Mouse (Mus musculus): ENCODE data around the gene 4921517D22Rik. TPM values are rescaled to one million over a fixed set of nuclear protein-coding genes. Genes with fewer than 3 reads are reported as not detected.

Gene 4921517D22Rik
- not detected for polyA plus RNA-seq (2015; fragmentation: Illumina TruSeq; extraction: RNeasy Lipid Tissue Mini Kit (QIAGEN cat#74804); ENCODE audit: insufficient read depth, low read depth, low replicate concordance)

DNA sequence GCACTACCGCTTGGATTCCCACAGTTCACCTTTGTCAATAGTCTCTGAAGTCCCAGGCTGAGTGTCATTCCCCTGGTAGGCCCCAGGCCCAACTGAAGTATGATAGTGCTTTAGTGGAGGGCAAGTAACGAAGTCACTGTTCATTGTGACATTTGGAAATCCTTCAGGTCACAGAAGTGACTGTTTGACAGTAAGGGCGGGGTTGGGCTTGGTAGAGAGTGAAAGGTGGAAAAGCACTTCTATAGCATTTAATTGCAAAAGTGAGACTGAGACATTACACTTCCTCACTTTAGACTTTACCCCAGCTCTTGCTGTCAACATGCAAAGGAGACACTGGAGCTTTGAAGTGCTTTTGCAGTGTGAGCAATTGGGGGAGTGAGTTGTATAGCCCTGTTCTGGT lies at the start of gene 4921517D22Rik:
TSS of gene 4921517D22Rik (minus strand) at position 101 of the 400 bp plus-strand sequence.

DNA sequence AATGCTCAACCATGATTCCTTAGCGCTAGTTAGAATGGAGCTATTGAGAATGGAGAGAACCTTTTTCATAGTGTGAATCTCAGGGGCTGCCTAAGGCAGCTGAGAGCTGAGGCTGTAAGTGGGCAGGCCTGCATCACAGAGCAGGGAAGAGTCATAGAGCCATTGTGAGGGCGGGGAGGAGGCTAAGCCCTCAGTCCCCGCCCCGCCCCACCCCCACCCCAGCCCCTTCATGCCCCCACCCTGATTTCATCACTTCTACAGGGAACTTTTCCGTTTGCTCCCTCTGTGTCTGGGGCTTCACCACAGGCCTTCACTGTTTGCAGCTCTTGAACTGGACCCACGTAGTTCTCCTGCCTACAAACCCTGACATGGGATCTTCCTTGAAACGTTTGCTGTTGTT lies 37.7 kb upstream of the 4921517D22Rik start, which contains the start of gene Spata31d1d:
TSS of gene Spata31d1d (minus strand) at position 101 of the 400 bp plus-strand sequence.

DNA sequence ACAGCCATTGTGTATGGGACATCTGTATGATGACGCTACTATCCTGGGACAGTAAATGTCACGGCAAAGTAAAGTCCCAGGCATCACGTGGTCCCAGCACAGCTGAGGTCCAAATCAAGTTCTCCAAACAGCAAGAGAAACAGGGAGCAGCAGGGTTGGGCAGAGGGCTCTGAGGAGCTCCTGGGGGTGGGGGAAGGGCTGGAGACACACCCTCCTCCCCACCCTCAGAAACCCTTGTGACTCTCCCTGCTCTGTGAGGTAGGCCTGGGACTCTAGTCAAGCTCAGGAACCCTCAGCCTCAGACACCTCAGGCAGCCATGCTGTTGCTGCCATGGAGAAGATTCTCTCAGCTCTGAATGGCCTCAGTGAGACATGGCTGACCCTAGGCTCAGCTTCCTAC lies 18.1 kb upstream of the 4921517D22Rik start, which contains the start of gene Spata31d1b:
TSS of gene Spata31d1b (plus strand) at position 301 of the 400 bp plus-strand sequence.

DNA sequence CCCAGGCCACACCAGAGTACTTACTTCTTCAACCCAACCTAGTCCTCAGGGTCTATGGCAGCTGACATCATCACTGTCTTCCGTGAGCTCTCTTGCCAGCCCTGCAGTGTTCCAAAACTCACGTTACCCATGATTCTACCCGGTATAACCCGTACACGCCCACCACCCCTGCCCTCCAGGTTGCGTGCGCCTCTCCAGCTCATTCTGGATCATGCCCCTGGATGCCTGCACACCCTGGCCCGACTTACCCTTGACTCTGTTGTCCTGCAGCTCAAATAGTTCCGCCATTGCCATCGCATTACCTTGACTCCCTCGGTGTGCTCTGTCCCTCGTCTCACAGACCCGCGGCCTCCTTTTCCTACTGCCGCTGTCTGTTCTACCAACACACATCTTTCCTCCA lies 16.3 kb upstream of the 4921517D22Rik start, which contains the start of gene Spata31d1a:
TSS of gene Spata31d1a (minus strand) at position 101 of the 400 bp plus-strand sequence.

DNA sequence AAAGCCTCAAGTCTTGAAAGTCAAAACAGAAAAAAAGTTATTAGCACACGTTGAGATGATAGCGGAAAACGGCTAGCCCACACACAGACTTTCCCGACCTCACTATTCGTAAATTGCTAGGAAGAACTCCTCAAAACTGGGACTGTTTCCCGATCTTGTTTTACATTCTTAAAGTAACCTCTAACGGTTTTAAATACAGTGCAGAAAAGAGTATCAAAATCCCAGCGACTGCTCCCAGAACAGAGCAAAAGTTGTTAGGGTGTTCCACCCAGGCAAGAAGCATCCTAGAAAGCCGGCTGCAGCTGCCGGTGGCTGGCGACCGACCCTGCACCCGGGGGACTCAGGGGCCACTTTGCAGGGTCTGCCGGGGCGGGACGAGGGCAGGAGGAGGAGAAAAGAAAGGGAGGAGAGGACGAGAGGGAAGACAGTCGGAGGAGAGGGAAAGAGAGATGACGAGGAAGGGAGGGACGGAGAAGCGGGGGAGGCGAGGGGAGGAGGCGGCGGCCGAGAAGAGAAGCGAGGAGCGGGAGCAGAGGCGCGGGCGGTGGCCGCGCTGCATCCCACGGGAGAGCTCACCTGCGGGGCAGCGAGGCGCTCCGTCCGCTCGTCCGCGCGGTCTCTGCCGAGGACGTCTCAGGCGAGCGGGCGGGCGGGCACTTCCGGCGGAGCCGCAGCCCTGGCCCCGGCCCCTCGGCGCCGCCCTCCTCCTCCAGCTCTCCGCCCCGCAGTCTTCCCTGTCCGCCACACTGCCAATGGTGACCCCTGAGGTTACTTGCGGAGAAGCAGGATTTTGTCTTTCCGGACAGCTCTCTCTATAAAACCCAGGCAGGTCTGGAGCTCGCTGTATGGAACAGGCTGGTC lies 18.5 kb downstream of the 4921517D22Rik start, which contains the start of gene Golm1:
TSS of gene Golm1 (minus strand) at position 661 of the 861 bp plus-strand sequence.

Other genes with a start within 250 kb of the 4921517D22Rik start
- 35.9 TPM for gene Agtpbp1, start 108.9 kb downstream of the 4921517D22Rik start, polyA plus RNA-seq (2015; fragmentation: Illumina TruSeq; extraction: RNeasy Lipid Tissue Mini Kit (QIAGEN cat#74804); ENCODE audit: insufficient read depth, low read depth, low replicate concordance)
- 26.7 TPM for gene Naa35, start 108.8 kb downstream of the 4921517D22Rik start, polyA plus RNA-seq (2015; fragmentation: Illumina TruSeq; extraction: RNeasy Lipid Tissue Mini Kit (QIAGEN cat#74804); ENCODE audit: insufficient read depth, low read depth, low replicate concordance)
- gene Golm1, start 18.3 kb downstream of the 4921517D22Rik start, polyA plus RNA-seq (2015; fragmentation: Illumina TruSeq; extraction: RNeasy Lipid Tissue Mini Kit (QIAGEN cat#74804); ENCODE audit: insufficient read depth, low read depth, low replicate concordance), result 4.8 TPM
- not detected for gene Spata31d1a, start 16.2 kb upstream of the 4921517D22Rik start, polyA plus RNA-seq (2015; fragmentation: Illumina TruSeq; extraction: RNeasy Lipid Tissue Mini Kit (QIAGEN cat#74804); ENCODE audit: insufficient read depth, low read depth, low replicate concordance)
- not detected for gene Spata31d1b, start 18.2 kb upstream of the 4921517D22Rik start, polyA plus RNA-seq (2015; fragmentation: Illumina TruSeq; extraction: RNeasy Lipid Tissue Mini Kit (QIAGEN cat#74804); ENCODE audit: insufficient read depth, low read depth, low replicate concordance)
- gene Spata31d1d, start 37.6 kb upstream of the 4921517D22Rik start, polyA plus RNA-seq (2015; fragmentation: Illumina TruSeq; extraction: RNeasy Lipid Tissue Mini Kit (QIAGEN cat#74804); ENCODE audit: insufficient read depth, low read depth, low replicate concordance), result not detected
- gene 1700014D04Rik, start 52.6 kb upstream of the 4921517D22Rik start, polyA plus RNA-seq (2015; fragmentation: Illumina TruSeq; extraction: RNeasy Lipid Tissue Mini Kit (QIAGEN cat#74804); ENCODE audit: insufficient read depth, low read depth, low replicate concordance), result not detected
- 24.3 TPM for gene Isca1, start 75.7 kb upstream of the 4921517D22Rik start, polyA plus RNA-seq (2015; fragmentation: Illumina TruSeq; extraction: RNeasy Lipid Tissue Mini Kit (QIAGEN cat#74804); ENCODE audit: insufficient read depth, low read depth, low replicate concordance)
- gene Gm49354, start 88.1 kb upstream of the 4921517D22Rik start, polyA plus RNA-seq (2015; fragmentation: Illumina TruSeq; extraction: RNeasy Lipid Tissue Mini Kit (QIAGEN cat#74804); ENCODE audit: insufficient read depth, low read depth, low replicate concordance), result not detected
- gene Tut7, start 129.0 kb upstream of the 4921517D22Rik start, polyA plus RNA-seq (2015; fragmentation: Illumina TruSeq; extraction: RNeasy Lipid Tissue Mini Kit (QIAGEN cat#74804); ENCODE audit: insufficient read depth, low read depth, low replicate concordance), result 14.3 TPM